Mouse (Mus musculus): ENCODE results near the gene Ppp4r3a.
"Not testable (repeated sequence)": the region's sequence is repeated elsewhere in the genome, so short reads cannot be mapped to it uniquely, and the experiment has no call there.

The Ppp4r3a gene

DNA sequence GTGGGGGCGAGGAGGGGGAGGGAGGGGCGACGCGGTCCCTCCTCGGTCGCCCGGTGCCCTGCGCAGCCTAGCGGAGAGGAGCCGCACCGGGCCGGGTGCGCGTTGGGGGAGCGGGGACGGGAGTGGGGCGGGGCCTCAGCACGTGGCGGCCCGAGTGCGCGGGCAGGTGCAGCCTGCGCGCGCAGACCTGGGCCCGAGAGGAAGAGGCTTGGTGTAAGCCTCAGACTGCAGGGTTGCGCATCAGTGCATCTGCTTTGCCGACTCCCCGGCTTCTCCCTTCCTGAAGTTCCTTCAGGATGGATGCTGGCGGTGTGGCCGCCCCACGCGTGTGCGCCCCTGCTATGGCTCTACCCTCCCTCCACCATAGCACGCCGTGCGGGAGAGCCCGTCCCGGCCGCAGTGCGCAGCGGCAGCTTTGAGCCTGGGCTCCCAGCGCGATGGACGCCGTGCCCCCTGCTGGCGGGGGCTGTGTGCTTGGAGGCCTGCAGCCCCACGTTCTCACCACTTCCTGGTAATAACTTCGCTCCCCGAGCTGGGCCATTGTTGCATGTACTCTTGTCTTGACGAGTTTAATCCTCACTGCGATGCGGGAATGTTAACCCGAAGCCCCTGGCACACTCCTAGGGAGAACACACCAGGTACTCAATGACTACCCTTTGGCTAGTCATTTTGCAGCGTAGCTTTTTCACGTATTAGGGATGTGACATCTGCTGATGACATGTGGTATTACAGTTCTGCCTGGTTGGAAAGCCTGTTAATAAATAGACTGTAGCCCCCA, 54.4 kb downstream of the Ppp4r3a start, which contains the start of gene Ccdc88c:
TSS of gene Ccdc88c (minus strand) at position 103 of the 778 bp plus-strand sequence.
- peak; percentile 93 for DNase-seq (ENCODE audit: low read depth, low spot score)

- no peak for DNase-seq (ENCODE audit: low read depth, low spot score)
Observed at GRCm38 (mm10) chr12:101028247-101028953, 55.1 kb downstream of the Ppp4r3a start.

DNA sequence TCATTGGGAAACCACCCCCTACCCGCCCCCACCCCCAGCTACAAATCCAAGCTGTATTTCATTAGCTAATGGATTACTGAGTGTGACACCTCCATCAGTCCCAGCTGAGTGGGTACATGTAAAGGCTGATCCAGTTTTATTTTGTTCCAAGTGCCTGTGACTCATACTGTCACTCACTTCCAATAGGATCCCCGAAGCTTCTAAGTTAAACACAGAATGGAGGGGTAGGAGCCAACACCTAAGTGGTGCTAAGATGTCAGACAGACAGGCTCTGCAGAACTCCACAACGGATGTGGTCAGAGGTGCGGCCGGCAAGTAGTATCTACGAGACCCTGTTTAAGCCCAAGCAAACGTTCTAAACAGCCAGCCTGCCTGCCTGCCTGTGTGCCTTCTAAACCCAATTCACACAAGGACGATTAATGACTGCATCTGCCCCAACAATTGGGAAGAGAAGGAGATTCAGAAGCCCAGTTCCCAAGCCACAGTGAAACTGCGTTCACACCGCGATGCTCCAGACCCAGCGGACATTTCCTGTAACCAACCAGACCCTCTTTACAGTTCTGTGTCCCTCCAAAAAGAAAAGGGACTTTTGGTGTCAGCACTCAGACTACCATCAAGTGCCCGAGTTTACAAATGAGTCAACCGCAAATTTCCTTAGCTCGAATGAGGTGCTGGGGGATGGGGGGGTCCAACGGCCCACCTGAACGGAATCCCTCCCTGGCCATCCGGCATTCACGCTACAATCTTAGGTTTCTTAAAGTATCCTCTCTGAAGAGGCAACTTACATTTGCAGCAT, 55.9 kb downstream of the Ppp4r3a start:
- DNase-seq (ENCODE audit: low read depth, low spot score) = no peak

GRCm38 (mm10) chr12:101026946-101027345, 56.6 kb downstream of the Ppp4r3a start:
- peak; percentile 86 for DNase-seq (ENCODE audit: low read depth, low spot score)

GRCm38 (mm10) chr12:101026518-101026917, 57.0 kb downstream of the Ppp4r3a start:
- peak; percentile 41 for DNase-seq (ENCODE audit: low read depth, low spot score)

GRCm38 (mm10) chr12:101026025-101026424, 57.5 kb downstream of the Ppp4r3a start:
- no peak for DNase-seq (ENCODE audit: low read depth, low spot score)

- no peak for DNase-seq (ENCODE audit: low read depth, low spot score)
Observed at GRCm38 (mm10) chr12:101025379-101025778, 58.1 kb downstream of the Ppp4r3a start.

GRCm38 (mm10) chr12:101024824-101025223, 58.7 kb downstream of the Ppp4r3a start:
- DNase-seq (ENCODE audit: low read depth, low spot score) = no peak

- DNase-seq (ENCODE audit: low read depth, low spot score) = no peak
Observed at GRCm38 (mm10) chr12:101023143-101023542, 60.4 kb downstream of the Ppp4r3a start.

DNA sequence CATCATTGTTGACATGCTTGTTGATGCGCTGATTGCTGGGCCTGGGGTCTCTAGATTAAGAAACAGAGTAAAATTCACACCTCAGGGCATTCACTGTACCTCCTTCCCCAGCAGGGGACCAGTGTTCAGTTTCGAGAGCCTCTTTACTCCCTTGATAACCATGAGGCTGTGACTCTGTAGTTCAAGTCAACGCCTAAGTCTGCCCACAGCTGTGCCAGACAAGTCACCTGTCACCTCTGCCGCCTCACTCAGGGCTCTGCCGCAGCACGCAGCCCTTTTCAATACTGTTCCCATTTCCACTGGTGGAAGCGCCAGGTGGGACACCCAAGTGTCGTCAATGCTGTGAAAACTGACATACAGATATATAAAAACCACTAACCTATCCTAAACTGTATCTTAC, 61.1 kb downstream of the Ppp4r3a start:
- no peak for DNase-seq (ENCODE audit: low read depth, low spot score)

- DNase-seq (ENCODE audit: low read depth, low spot score) = no peak
Observed at GRCm38 (mm10) chr12:101021484-101022226, 61.8 kb downstream of the Ppp4r3a start.

- no peak for DNase-seq (ENCODE audit: low read depth, low spot score)
Observed at GRCm38 (mm10) chr12:101020210-101021015, 63.1 kb downstream of the Ppp4r3a start.

GRCm38 (mm10) chr12:101019443-101019842, 64.1 kb downstream of the Ppp4r3a start:
- DNase-seq (ENCODE audit: low read depth, low spot score) = no peak

GRCm38 (mm10) chr12:101019031-101019430, 64.5 kb downstream of the Ppp4r3a start:
- no peak for DNase-seq (ENCODE audit: low read depth, low spot score)

DNA sequence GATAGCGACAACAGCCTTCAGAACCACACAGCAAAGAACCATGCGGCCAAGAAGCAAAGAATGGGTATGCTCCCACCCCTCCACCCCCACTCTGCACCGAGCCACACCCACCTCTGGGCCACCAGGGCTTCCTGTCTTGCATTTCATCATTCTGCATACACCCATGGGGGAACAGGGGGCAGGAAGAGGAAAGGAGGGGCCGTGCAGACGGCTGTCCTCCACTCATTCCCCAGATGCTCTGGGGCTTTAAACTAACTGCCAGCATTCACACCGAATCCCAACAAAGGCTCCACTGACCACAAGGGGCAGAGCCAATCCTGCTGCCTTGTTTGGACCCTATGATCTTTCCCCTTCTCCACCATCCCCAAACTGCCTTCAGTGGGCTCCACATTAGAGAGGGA, 65.5 kb downstream of the Ppp4r3a start:
- DNase-seq (ENCODE audit: low read depth, low spot score) = peak; percentile 71

- DNase-seq (ENCODE audit: low read depth, low spot score) = peak; percentile 98
Observed at GRCm38 (mm10) chr12:101016412-101016928, 67.0 kb downstream of the Ppp4r3a start.

DNA sequence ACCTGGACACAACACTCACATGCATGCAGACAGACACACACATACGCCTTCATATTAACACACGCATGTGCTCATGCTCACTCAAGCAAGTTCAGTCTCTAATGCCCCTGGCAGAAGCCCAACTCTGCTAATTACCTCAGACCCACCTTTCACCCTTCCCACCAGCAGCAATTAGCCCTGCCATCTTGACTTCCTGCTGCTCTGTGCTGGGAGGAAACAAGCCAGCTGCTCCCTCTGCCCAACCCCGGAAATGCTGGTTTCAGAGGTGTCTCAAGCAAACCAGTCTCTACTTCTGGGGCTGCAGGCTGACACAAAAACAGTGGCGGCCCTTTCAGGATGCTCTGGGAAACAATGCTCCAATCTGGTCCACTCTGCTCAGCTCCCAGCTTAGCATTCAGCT, 67.6 kb downstream of the Ppp4r3a start:
- DNase-seq (ENCODE audit: low read depth, low spot score) = peak; percentile 92

DNA sequence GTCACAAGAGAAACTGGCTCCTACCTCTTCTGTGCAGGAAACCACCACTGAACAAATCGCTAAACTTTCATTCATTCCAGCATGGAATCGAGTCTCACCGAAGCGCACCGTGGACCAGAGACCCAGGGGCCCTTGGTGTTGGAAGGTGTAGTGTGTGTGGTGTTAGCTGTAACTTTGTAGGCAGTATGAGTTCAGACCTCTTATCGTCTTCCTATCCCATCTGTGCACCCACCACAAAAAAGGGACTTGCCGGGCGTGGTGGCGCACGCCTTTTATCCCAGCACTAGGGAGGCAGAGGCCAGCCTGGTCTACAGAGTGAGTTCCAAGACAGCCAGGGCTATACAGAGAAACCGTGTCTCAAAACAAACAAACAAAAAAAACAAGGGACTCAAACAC, 68.3 kb downstream of the Ppp4r3a start:
- no peak for DNase-seq (ENCODE audit: low read depth, low spot score)

DNA sequence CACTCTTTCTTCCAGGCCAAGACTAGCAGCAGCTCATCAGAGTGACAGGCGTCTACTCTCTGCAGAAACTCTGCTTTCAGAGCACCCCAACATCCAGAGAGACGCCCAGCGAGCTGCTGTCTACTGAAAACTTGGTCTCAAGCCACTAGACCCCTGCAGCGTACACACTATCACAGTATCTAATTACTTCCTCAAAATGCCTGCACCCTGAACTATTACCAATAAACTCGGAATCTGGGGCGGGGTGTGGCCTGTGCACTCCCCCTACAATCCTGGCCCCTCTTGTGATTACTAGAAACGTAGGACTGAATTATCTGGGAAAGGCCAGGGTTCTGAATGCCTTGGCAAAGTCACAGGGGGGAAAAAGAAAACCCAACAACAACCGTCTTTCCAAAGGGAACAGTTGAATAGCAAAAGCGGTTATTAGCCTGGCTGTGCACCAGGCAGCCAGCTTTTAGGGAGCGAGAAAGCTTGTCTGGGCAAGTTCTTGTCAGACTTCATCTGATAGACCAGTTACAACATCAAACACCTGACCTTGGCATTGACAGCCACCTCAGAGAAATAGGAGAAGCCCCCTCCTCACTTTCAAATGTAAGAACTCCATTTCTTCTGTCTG, 68.8 kb downstream of the Ppp4r3a start:
- peak; percentile 55 for DNase-seq (ENCODE audit: low read depth, low spot score)

GRCm38 (mm10) chr12:101013668-101014067, 69.8 kb downstream of the Ppp4r3a start:
- not testable (repeated sequence) for DNase-seq (ENCODE audit: low read depth, low spot score)
